Mouse (Mus musculus) yolk sac, embryonic 10.5 days (tissue): ENCODE data around the gene Slc2a9.

ENCODE experiments used
- DNase-seq: peaks from one replicate; pipeline ENCODE4 v3.0.0-alpha.2; 2017; ENCODE audit warnings: low spot score

Gene Slc2a9

GRCm38 (mm10) chr5:38372369-38372768 lies 130.6 kb downstream of the Slc2a9 start:
- DNase-seq = no peak

DNA sequence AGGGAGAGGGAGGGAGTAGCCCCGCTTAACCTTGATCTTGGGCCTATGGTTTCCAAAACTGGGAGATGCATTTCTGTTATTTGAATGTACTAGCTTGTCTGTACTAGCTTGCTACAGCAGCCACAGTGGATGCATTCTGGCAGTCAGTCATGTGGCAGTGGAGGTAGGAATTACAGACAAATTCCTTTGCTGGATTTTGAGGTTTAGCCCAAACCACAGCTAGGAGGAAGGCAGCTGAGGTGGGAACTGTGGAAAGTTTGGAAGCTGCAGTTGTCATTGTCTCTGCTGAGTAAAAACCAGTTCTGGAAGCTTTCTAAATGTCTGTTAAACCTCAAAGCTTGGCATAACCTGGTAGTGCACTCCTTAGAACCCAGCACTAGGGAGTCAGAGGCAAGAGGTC lies 131.6 kb downstream of the Slc2a9 start:
- no peak for DNase-seq

DNA sequence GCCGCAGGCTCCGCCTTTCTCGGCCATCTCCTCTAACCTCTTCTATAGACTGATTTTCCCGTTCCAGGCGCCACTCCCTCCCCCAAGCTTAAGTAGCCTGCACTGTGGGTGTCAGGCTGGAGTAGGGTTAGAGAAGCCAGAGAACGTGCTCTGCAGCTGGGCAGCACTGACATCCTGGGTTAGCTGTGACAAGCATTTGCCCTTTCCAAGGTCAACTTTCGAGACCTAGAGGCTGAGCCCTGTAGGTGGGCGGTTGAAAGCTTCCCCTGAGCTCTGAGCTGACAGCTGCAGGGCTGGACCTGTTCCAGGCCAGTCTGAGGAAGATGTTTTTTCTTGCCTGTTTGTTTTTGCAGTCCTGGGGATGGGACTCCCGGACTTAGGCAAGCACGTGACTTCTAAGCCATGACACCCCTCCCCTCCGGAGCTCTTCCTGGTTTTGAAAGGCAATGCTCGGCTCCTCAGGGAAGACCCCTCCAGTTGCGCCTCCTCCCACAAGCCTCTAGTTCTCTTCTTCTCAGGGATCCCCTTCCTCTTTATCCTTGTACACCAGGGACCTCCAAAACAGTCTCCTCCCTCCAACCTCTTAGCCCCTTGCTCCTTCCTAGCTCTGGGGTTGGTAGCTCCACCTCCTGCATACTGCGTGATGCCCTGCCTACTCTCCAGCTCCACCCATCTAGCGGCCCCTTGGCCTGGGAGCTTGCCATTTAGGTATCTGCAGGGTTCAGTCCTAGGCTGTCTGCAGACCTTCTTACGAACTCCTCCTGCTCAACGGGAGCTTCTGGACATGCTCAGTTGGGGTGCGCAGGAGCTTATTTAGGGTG lies 136.1 kb downstream of the Slc2a9 start:
- DNase-seq = peak; percentile 73

DNA sequence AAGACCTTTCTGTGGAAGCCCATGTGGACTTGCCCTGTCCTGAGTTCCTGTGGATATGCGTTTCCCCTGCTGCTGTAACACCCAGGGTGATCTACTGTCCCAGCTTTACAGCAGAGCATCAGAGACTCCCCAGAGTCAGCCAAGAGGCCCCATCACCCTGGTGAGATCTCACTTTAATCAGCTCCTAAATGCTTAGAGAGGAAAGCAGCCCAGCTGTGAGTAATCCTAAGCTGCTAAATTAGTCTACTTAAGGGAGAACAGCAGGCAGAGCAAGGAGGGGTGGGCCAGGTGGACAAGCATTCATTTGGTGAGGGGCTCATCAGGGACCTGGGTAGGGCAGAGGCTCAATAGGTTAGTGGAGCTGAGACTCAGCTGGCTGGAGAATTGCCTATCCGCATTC lies 137.4 kb downstream of the Slc2a9 start:
- DNase-seq = no peak

DNA sequence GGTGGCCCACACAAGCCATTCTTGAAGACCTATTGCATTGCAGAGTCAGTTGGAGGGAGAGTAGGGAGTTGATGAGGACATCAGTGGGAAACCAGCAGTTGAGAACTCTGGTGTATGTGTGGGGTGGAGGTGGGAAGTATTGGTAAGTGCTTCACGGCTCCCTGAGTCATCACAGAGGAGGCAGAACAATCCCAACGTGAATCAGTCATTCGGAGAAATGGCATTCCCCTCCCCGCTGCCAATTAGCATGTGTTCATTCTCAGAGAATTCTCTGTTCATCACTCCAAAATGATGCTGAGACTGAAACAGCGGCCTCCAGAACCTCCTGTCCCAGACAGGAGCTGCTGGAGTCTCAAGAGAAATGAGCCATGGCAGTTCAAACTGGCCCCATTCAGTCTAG lies 138.5 kb downstream of the Slc2a9 start:
- DNase-seq = no peak

GRCm38 (mm10) chr5:38359716-38360115 lies 143.2 kb downstream of the Slc2a9 start:
- DNase-seq = no peak

GRCm38 (mm10) chr5:38356927-38357326 lies 146.0 kb downstream of the Slc2a9 start:
- no peak for DNase-seq

DNA sequence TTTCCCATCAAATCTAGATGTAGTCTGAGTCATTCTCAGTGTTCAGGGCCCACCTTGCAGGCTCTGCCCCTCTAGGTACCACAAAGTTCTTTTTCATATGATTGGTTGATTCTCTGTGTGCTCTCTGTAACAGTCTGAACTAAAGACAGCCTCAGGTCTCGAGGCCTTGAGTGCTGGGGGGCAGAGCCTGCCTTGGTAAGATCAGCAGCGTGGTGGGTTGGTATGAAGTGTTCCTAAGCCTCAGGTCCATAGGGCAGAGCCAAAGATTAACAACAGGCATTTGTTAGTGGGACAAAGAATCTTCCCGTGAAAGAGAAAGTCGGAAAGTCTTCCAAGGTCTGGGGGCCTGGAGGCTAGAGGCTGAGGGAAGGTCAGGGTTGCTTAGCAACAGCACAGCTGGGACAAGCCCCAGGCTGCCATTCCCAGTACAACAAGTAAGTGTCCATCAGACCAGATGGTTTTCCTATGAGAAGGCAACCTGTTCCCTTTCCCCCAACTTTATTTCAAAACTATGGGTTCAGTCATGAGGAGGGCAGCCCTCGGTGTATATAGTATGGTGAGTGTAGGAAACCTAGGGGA lies 152.5 kb downstream of the Slc2a9 start:
- no peak for DNase-seq

DNA sequence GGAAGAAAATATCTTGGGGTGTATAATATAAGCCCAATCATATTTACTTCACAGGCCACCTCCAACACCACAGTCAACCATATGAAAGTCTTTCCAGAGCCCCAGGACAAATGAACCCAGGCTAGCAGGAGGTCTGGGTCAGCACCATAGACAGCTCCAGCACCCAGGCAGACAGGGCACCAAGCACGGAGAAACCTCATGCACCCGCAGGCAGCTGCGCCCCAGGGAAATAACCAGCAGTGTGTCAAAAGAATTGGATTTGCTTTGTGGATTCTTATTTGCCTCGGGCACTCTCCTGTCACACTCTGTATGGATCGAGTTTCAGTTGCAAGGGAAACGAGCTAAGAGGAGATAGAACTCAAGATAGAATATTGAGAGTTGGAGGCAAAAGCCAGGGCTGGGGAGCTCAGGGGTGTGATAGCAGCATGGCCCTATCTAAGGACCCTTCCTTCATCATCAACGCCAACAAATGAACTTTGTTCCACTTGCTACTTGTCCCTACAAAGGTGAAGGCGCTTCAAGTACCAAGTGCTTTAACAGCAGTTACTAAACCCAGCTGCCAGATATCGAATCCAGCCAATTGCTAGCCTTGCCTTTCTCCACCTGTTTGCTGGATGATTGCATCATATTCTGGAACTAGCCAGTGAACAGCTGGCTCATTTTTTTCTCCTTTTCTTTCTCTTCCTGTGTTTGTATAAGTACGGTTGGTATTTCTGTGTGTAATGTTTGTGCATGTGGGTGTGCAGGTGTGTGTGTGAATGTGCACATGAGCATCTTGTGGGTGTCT lies 156.1 kb downstream of the Slc2a9 start:
- peak; percentile 31 for DNase-seq

DNA sequence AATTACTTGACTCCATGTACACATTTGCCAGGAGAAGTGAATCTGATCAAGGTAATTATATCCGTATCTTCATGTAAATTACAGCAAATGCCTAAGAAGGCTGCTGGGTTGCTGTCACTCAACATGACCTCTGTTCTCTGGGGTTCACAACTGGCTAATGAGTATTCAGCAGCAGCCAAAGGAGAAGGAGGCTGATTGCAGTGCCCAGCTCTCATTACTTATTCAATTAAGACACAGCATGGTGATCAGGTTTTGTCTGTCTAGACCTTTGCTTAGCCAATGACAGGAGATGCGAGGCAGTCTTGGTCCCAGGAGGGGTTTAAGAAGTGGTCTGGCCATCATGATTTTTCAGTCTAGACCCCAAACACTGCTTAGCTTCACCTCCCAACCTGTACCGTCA lies 159.8 kb downstream of the Slc2a9 start:
- no peak for DNase-seq

GRCm38 (mm10) chr5:38334582-38334981 lies 168.4 kb downstream of the Slc2a9 start:
- no peak for DNase-seq

GRCm38 (mm10) chr5:38333381-38333780 lies 169.6 kb downstream of the Slc2a9 start:
- no peak for DNase-seq

- no peak for DNase-seq
Observed at GRCm38 (mm10) chr5:38318966-38319786, 183.8 kb downstream of the Slc2a9 start, which contains the start of gene Drd5. Drd5 (plus strand) TSS chr5:38319367.

DNA sequence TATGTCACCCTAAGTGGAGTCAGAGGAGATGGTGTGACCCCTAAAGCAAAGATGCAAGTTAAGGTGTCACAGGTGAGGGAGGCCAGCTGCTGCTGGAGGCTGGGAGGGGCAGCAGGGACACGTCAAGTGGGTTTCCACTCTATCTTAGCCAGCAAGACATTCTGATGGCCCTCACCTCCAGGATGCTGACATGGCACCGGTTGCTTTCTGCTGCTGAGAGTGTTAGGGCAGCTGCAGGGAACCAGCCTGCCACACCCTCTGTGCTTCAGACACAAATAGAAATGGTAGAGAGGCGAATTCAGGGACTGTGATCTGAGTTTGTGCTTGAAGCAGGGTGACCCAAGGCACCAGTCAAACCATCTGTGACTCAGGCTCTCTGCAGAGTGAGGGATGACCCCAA lies 193.1 kb downstream of the Slc2a9 start:
- no peak for DNase-seq

GRCm38 (mm10) chr5:38308873-38309272 lies 194.1 kb downstream of the Slc2a9 start:
- peak; percentile 19 for DNase-seq

DNA sequence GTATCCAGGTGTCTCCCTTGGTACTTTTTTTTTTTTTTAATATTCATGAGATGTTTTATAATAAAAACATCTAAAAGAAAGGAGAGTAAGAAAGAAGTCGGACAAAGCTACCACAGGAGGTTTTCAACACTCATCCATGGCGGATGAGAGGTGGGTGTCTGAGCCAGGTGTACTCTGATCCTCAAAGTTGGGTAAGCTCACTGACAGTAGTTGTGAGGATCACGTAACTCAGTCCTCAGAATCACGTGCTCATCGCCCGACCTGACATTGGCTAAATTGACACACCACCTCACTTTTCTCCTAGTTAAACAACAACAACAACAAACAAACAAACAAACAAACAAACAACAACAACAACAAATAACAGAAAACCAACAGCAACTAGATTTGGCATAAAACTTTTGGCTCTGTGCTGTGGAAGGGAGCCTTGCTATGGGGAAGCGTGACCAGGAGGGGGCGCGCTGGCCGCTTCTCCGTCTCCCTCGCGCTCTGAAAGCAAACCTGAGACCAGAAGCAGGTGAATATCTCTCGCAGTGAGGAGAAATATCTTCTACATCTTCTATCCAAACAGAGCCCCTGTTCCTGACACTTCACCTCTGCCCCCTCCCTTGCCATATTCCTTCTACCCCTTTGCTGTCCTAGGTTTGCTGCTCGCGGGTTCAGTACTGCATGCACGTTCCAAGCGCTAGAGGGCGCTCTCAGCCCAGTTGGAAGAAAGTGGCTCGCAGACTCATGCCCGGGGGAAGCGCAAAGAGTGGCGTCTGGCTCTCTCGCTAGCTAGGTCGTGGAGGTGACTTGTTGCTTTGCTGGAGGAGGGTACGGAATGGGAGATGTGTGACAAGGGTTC lies 195.5 kb downstream of the Slc2a9 start:
- DNase-seq = peak; percentile 78

DNA sequence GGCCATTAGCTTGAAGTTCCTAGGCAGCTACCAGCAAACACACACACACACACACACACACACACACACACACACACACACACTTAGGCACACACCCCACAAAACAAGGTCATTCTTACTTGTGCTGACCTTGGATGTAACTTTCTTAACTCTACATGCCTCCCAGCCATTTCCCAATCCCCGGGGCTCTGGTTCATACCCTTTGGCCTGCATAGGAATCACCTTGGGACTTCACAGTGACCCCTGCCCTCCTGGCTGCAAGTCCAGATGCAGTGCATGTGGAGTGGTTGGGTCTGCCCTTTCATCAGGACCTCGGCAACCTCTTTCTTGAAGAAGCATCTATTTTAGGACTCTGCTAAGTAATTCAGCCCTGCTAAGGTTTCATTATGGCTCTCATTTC lies 197.7 kb downstream of the Slc2a9 start:
- no peak for DNase-seq

- DNase-seq = no peak
Observed at GRCm38 (mm10) chr5:38302651-38303050, 200.3 kb downstream of the Slc2a9 start.

- DNase-seq = no peak
Observed at GRCm38 (mm10) chr5:38301761-38302411, 201.1 kb downstream of the Slc2a9 start.
